Mouse (Mus musculus): ENCODE measurements around the gene Nin. TPM values are rescaled to one million over a fixed set of nuclear protein-coding genes. Genes with fewer than 3 reads are reported as not detected.

Gene Nin
- total RNA-seq, 2 experiments from 2014 or later, result 23.6 to 24.6 TPM

DNA sequence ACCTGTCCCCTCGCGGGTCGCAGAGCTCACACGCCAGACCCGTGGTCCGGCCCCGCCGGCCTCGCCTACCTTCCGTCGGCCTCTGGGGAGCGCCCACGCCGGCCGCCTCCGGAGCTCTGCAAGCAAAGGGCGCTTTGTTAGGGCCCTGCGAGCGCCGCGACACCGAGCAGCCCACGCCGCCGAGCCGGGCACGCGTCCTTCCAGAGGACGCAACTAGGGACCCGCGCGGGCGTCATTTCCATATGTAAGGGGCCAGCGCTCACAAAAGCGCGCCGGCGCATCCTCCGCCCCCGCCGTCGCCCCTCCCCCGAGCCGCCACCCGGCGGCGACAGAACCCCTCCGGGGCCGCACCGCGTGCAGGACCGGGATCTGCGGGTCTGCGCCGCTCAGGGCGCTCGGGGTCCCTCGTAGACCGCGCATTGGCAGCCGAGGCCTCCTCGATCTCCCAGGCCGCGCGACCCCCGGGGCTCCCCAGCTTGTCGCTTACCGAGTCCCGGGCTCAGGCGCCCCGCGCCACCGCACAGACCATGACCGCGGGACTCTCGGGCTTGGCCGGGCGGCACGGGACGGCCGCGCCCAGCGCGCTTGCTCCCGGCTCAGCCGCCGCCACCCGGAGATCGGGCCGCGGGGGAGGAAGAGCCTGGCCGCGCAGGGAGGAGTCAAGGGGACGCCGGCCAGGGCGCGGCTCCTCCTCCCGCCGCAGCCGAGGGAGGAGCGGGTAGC, 2.0 kb downstream of the Nin start:
- DNase-seq, result peak; percentile 91
- H3K4me3 ChIP-seq, result peak overlapping the region; percentile 98
- intact Hi-C loops (cut with DNase I), result loop anchor here (2.0 kb wide), 1 partner anchor 35 kb away; no protein-coding TSS in a partner anchor
- peak overlapping the region; percentile 96 for H3K27ac ChIP-seq
- peak; percentile 19; the same call in 1 of the 2 replicates for TF ChIP-seq CTCF (IDR thresholded peaks at IDR 0.05)

DNA sequence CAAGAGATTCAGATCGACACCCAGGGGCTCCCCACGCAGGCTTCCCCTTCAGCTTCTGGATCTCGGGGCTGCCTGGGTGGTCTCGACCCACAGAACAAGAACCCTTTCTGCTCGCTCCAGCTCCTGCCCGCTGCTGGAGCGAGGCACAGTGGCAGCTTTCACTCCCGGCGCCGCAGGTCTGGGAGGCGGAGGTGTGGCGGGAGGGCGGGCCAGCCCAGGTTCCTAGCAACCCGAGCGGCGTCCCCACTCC, 2.5 kb downstream of the Nin start:
- no peak for DNase-seq
- intact Hi-C loops (cut with DNase I), result no loop called here
- H3K27ac ChIP-seq, result peak overlapping the region; percentile 96
- peak overlapping the region; percentile 98 for H3K4me3 ChIP-seq
- TF ChIP-seq CTCF (IDR thresholded peaks at IDR 0.05), result no peak

DNA sequence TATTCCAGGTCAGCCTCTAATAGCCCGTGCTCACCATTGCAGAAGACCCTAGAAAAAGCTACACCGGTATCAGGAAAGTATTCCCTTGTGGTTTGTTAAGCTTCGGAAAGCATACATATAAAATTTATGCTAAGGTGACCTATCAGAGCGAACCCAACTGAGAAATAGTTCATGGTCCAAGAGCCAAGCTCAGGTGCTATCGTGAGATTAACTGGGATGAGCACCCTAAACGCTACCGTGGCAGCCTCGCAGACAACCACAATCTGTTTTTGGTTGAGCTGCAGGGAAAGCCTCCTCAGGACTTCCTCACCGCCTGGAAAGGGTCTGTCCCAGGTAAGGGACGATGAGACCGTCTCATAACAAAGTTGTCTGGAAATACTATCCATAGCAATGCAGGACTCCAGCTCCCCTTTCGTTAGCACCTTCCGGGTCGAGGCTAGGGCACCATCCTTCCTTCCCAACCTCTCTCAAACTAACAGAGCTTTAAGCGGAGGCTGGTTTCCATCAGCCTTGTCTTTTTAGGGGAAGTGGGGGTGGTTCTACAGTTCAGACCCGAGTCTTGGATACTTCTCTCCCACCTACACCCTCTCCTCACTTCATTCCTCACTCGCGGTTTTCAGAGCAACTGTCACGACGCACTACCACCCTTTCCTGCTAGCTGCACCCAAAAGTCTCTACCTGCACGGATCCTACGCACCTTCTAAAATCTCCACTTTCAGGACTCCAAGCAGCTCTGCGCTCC, 3.0 kb downstream of the Nin start:
- intact Hi-C loops (cut with DNase I), result no loop called here
- H3K27ac ChIP-seq, result peak overlapping the region; percentile 96
- no peak for DNase-seq
- H3K4me3 ChIP-seq, result peak overlapping the region; percentile 98
- no peak for TF ChIP-seq CTCF (IDR thresholded peaks at IDR 0.05)

DNA sequence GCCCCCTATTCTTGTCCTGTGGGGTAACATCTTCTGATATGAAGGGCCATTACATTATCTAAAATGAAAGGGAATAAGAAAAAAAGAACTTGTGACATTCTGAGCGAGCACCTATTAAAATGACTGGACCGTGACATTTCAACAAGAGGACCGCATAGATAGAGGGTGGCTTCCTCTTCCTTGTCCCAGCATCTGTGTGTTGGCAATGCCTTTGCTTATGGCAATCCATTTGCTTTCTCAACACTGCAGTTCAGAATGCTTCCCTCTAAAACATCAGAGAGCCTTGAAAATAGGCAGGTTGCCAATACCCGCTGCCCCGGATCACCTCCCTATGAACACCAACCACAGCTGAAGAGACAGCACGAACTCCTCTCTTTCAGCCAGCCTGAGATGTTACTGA, 3.6 kb downstream of the Nin start:
- Histone ChIP-seq H3K4me3 (peak overlapping the region; percentile 98), H3K27ac (no peak overlapping the region)
- intact Hi-C loops (cut with DNase I), result no loop called here
- no peak for DNase-seq
- no peak for TF ChIP-seq CTCF (IDR thresholded peaks at IDR 0.05)

DNA sequence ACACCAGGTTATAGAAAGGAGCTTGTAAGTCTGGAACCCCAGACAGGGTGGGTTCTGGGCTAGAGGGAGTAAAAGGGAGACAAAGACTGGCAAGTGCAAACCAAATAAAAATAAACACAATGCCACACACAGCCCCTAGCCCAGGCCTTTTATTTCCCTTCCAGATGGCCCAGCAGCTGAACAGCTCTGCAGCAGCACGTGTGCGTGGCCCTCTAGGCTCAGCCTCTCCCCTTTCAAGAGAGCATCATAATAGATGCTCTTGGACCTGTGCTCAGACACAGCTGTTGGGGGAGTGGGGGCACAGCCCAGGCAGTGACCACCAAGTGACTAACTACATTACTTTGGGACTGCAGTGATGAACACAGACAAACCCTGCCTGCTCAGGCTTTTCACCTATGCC, 5.4 kb downstream of the Nin start:
- Histone ChIP-seq H3K4me3 (no peak overlapping the region), H3K27ac (no peak overlapping the region)
- intact Hi-C loops (cut with DNase I), result no loop called here
- no peak for DNase-seq
- TF ChIP-seq CTCF (IDR thresholded peaks at IDR 0.05), result no peak

DNA sequence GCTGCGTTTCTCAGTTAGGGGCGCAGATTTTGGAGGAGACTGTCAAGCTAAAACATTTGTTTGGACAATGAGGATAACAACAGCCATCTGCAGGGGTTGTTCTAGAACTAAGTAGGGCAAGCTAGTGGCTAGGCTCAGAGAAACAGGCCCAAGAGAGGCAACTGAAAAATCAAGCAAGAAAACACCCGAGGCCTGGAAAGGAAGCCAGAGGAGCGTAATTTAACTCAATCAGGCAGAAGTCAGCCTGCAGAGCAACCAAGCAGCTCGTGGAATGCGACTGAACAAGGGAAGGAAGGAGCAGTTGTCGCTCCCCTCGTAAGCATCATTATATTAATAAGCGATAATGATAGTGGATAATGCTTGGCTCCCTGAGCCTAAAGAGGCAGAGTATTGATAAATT, 7.0 kb downstream of the Nin start:
- Histone ChIP-seq H3K4me3 (no peak overlapping the region), H3K27ac (peak overlapping the region; percentile 64)
- no peak for DNase-seq
- no peak for TF ChIP-seq CTCF (IDR thresholded peaks at IDR 0.05)
- intact Hi-C loops (cut with DNase I), result no loop called here

DNA sequence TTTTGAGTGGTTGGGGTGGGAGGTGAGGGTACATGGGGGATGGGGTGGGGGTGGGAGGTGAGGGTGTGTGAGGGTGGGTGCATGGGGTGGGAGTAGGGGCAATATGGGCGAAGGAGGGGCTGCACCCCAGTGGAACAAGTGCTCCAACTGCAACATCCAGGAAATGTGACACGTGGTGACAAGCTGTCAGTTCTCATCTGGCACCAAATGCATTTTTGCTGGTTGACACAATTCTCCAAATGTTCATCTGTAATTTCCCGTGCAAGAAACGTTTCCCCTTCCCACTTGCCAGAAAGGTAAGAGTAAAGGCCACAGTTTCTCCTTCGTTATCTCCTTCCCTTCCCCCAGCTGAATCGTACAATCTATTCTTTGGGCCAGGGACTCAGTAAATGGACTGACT, 7.6 kb downstream of the Nin start:
- no peak for TF ChIP-seq CTCF (IDR thresholded peaks at IDR 0.05)
- Histone ChIP-seq H3K4me3 (no peak overlapping the region), H3K27ac (peak overlapping the region; percentile 64)
- DNase-seq, result no peak
- intact Hi-C loops (cut with DNase I), result no loop called here

DNA sequence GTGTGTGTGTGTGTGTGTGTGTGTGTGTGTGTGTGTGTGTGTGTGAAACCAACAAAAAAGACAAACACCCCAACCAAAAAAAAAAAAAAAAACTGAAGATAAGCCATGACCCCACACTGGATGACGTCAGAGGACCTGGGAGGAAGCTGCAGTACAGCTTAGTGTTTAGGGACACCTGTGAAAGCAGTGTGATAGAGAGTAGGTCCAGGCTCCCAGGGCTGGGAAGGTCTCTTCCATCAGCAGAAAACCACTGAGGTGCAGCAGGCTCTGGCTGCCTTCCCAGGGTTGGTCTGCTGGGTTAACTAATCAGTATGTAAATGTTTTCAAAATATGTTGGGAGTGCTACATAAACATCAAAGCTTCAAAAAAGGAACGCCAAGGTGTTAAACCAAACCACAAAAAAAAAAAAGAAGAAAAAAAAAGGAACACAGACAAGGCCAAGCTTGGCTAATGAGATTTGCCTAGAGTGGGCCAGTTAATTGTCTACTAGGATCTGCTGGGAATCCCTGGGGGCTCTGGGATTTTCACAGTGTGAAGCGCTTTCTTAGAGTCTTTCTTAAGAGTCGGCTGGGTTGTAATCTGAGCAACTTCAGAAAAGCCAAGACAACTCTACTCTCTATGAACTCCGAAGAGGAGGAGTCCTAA, 8.6 kb downstream of the Nin start:
- TF ChIP-seq CTCF (IDR thresholded peaks at IDR 0.05), result no peak
- intact Hi-C loops (cut with DNase I), result no loop called here
- Histone ChIP-seq H3K27ac (peak overlapping the region; percentile 28; the same call in 1 of the 2 replicates), H3K4me3 (no peak overlapping the region)
- no peak for DNase-seq

DNA sequence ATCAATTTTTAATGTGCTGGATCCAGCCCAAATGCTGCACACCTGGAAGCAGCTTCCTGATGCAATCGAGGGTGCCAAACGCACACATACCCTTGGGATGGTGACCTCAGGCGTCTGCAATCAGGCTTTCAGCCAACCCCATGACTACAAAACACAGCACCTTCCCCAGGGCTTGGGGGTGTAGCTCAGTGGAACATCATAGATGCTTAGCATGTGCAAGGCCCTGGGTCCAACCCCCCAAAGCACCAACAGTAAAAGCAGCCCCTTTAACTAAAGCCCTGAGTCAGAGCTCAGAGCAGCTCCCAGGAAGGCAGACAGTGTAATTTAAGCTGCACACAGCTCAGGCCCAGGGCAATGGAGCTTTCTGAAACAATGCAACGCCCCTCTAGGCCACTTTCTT, 9.3 kb downstream of the Nin start:
- peak overlapping the region; percentile 54 for H3K27ac ChIP-seq
- no peak overlapping the region for H3K4me3 ChIP-seq
- DNase-seq, result peak; percentile 42
- intact Hi-C loops (cut with DNase I), result no loop called here
- no peak for TF ChIP-seq CTCF (IDR thresholded peaks at IDR 0.05)

DNA sequence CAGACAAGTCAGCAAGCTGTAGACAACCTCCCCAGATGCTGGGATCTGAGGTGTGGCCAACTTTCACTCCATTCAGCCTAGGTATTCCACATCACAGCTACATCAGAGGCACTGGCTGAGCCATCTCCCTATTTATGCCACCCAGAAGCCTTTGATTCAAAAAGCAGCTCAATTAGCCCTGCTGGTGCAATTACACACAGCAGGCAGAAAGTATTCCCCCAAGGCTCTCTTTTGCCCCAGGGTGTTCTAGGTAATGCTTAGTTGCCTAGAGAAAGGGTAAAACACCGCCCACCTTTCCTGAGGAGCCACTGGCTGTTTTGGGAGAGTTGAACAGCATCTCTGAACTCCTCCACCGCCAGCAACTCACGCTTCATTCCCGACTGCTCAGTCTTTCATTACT, 10.3 kb downstream of the Nin start:
- Histone ChIP-seq H3K4me3 (no peak overlapping the region), H3K27ac (no peak overlapping the region)
- TF ChIP-seq CTCF (IDR thresholded peaks at IDR 0.05), result no peak
- DNase-seq, result no peak
- intact Hi-C loops (cut with DNase I), result no loop called here

DNA sequence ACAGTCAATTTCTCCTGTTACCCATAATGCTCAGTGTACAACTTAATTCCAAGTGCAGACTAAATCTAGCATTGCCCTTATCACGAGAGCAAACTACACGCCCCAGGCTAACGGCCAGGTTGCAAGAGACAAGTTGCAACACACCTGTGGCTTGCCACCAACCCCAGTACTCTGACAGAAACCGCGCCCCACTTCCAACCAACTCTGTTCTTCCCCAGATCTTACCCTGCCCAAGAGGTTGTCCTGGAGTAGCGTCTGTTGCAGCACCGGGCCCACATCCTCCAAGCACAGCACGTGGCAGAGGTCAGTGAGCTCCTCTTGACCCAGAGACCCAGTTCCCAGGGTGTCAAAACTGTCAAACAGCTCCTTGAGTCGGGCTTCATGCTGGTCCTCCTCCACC, 11.1 kb downstream of the Nin start:
- H3K27ac ChIP-seq, result no peak overlapping the region
- no peak for TF ChIP-seq CTCF (IDR thresholded peaks at IDR 0.05)
- H3K4me3 ChIP-seq, result no peak overlapping the region
- DNase-seq, result peak; percentile 26
- intact Hi-C loops (cut with DNase I), result no loop called here

DNA sequence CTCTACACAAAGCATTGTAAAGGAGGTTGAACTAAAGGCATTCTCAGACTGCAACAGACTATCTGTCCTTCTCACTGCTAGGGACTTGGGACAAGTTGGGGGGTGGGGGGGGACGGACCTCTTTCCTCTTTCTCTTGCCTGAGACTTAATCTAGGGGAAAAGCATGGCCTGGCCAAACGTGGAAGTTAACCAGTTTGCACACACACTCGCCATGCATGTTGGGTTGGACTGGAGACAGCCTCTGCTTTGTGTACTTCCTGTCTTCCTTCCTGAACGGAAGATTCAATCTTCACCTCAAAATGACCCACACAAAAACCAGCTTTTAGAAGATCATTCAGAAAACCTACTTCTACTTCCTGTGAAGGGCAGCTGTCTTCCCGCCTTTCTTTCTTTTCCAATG, 11.7 kb downstream of the Nin start:
- Histone ChIP-seq H3K27ac (no peak overlapping the region), H3K4me3 (no peak overlapping the region)
- TF ChIP-seq CTCF (IDR thresholded peaks at IDR 0.05), result no peak
- no peak for DNase-seq
- intact Hi-C loops (cut with DNase I), result no loop called here

DNA sequence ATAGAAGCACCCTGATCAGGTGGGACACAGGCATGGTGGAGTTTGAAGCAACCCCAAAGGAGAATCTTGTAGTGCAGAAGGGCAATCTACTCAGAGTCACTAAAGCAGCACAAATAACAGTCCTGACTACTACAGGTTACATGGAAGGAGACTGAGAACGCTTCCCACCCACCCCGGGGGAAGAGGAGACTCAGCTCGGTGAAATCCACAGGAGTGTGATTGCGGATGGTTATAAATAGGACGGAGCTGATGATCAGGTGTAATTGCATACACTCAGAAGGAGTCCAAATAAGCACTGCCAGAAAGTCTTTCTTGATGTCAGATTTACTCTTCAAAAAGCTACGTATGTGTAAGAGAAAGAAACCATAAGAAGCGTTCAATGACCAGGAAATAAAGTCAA, 15.6 kb downstream of the Nin start:
- peak overlapping the region; percentile 43 for H3K4me3 ChIP-seq
- peak overlapping the region; percentile 89 for H3K27ac ChIP-seq
- intact Hi-C loops (cut with DNase I), result no loop called here
- peak; percentile 58 for DNase-seq
- no peak for TF ChIP-seq CTCF (IDR thresholded peaks at IDR 0.05)
